Mouse (Mus musculus) liver, adult 10 weeks (tissue): ENCODE results near the gene Gm11595. TPM values are rescaled to one million over a fixed set of nuclear protein-coding genes. Genes with fewer than 3 reads are reported as not detected.

Experiments used
- polyA plus RNA-seq: library from polyadenylated mRNA; stranded (reverse); fragments of 350-450 nt; fragmentation: Illumina TruSeq; extraction: RNeasy Lipid Tissue Mini Kit (QIAGEN cat#74804); gene quantifications from one replicate; pipeline ENCODE4 v1.2.3, GENCODE M21; 2014; ENCODE audit warnings: low read depth, low replicate concordance

The Gm11595 gene
- not detected for polyA plus RNA-seq

DNA sequence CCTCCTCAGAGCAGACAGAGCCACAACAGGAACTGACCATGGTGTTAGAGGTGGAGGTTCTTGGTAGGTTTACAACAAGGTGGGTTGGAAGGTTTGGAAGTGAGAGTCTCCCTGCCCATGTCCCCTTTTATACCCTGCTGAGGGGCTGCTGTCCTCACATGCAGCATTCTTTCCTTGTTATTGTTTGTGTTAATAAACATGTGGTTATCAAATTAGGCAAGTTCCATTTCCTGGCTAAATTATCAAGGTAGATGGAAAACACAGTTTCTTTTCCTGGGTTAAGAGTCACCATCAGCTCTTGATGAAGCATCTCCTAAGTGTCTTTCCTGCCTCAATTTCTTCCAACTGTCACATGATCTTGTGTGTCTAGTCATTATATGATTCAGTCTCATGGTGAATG is at the start of gene Gm11595:
TSS of gene Gm11595 (minus strand) at position 101 of the 400 bp plus-strand sequence.

DNA sequence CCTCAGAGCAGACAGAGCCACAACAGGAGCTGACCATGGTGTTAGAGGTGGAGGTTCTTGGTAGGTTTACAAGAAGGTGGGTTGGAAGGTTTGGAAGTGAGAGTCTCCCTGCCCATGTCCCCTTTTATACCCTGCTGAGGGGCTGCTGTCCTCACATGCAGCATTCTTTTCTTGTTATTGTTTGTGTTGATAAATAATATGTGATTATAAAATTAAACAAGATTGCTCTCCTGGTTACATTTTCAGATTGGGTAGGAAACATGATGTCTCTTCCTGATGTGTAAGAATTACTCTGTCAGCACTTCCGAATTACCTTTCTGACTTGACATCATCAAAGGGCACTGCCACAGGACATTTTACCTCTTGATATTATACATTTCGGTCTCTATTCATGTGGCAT is 42.9 kb upstream of the Gm11595 start, which contains the start of gene Gm11564:
TSS of gene Gm11564 (minus strand) at position 101 of the 400 bp plus-strand sequence.

GRCm38 (mm10) chr11:99809792-99810191 is 37.1 kb upstream of the Gm11595 start, which contains the start of gene Krtap4-13:
Gene Krtap4-13 (minus strand): TSS chr11:99809892.

GRCm38 (mm10) chr11:99804346-99804745 is 31.6 kb upstream of the Gm11595 start, which contains the start of gene Gm11554:
Gene Gm11554 (minus strand): TSS chr11:99804446.

GRCm38 (mm10) chr11:99798832-99799231 is 26.1 kb upstream of the Gm11595 start, which contains the start of gene Gm11569:
Gene Gm11569 (minus strand): TSS chr11:99798932.

DNA sequence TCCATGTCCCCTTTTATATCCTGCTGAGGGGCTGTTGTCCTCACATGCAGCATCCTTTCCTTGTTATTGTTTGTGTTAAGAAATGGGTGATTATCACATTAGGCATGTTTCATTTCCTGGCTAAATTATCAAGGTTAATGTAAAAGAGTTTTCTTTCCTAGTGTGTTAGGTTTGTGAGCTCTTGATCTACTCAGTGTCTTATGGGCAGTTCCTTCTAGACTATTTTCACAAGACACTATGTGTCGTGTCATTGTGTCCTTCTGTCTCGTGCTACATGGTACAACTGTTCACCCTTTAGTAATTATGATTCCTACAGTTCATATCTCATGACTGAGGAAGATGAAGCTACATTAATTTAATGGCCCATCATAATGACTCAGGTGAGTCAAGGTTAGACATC is 20.7 kb upstream of the Gm11595 start, which contains the start of gene Gm11596:
TSS of gene Gm11596 (minus strand) at position 101 of the 400 bp plus-strand sequence.

GRCm38 (mm10) chr11:99784900-99785299 is 12.2 kb upstream of the Gm11595 start, which contains the start of gene Krtap4-9:
Gene Krtap4-9 (plus strand): TSS chr11:99785200.

DNA sequence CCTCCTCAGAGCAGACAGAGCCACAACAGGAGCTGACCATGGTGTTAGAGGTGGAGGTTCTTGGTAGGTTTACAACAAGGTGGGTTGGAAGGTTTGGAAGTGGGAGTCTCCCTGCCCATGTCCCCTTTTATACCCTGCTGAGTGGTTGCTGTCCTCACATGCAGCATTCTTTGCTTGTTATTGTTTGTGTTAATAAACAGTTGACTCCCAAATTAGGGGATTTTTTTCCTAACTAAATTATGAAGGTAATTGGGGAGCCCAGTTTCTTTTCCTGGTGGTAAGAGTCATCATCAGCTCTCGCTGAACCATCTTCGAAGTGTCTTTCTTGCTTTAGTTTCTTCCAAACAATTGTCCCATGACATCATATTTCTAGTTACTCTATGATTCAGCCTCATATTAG is 7.9 kb upstream of the Gm11595 start, which contains the start of gene Krtap4-8:
TSS of gene Krtap4-8 (minus strand) at position 101 of the 400 bp plus-strand sequence.

GRCm38 (mm10) chr11:99734190-99734589 is 38.5 kb downstream of the Gm11595 start, which contains the start of gene Gm14180:
Gene Gm14180 (minus strand): TSS chr11:99734290.

Other genes with a start within 250 kb of the Gm11595 start
- gene Krt40, start 229.8 kb downstream of the Gm11595 start, polyA plus RNA-seq: not detected
- gene Krtap3-3, start 222.0 kb downstream of the Gm11595 start, polyA plus RNA-seq: not detected
- gene Krtap3-2, start 216.1 kb downstream of the Gm11595 start, polyA plus RNA-seq: not detected
- gene Gm11939, start 213.4 kb downstream of the Gm11595 start, polyA plus RNA-seq: not detected
- gene Krtap3-1, start 206.3 kb downstream of the Gm11595 start, polyA plus RNA-seq: not detected
- not detected for gene Krtap1-5, start 191.9 kb downstream of the Gm11595 start, polyA plus RNA-seq
- gene Krtap1-4, start 189.3 kb downstream of the Gm11595 start, polyA plus RNA-seq: not detected
- gene Krtap1-3, start 181.6 kb downstream of the Gm11595 start, polyA plus RNA-seq: not detected
- gene Krtap9-3, start 174.8 kb downstream of the Gm11595 start, polyA plus RNA-seq: not detected
- gene Gm11938, start 169.6 kb downstream of the Gm11595 start, polyA plus RNA-seq: not detected
- not detected for gene Gm11937, start 162.7 kb downstream of the Gm11595 start, polyA plus RNA-seq
- not detected for gene Krtap2-4, start 158.1 kb downstream of the Gm11595 start, polyA plus RNA-seq
- gene Gm11562, start 152.5 kb downstream of the Gm11595 start, polyA plus RNA-seq: not detected
- not detected for gene Krtap4-1, start 144.7 kb downstream of the Gm11595 start, polyA plus RNA-seq
- gene Krtap4-2, start 137.8 kb downstream of the Gm11595 start, polyA plus RNA-seq: not detected
- gene Krtap4-7, start 128.8 kb downstream of the Gm11595 start, polyA plus RNA-seq: not detected
- not detected for gene Gm11555, start 122.7 kb downstream of the Gm11595 start, polyA plus RNA-seq
- gene Gm11563, start 114.0 kb downstream of the Gm11595 start, polyA plus RNA-seq: not detected
- not detected for gene Krtap4-6, start 107.0 kb downstream of the Gm11595 start, polyA plus RNA-seq
- not detected for gene Gm14190, start 82.2 kb downstream of the Gm11595 start, polyA plus RNA-seq
- gene Gm14180, start 38.6 kb downstream of the Gm11595 start, polyA plus RNA-seq: not detected
- gene Krtap4-8, start 7.8 kb upstream of the Gm11595 start, polyA plus RNA-seq: not detected
- gene Krtap4-9, start 12.3 kb upstream of the Gm11595 start, polyA plus RNA-seq: not detected
- gene Gm11596, start 20.6 kb upstream of the Gm11595 start, polyA plus RNA-seq: not detected
- not detected for gene Gm11569, start 26.0 kb upstream of the Gm11595 start, polyA plus RNA-seq
- gene Gm11554, start 31.5 kb upstream of the Gm11595 start, polyA plus RNA-seq: not detected
- not detected for gene Krtap4-13, start 37.0 kb upstream of the Gm11595 start, polyA plus RNA-seq
- gene Gm11564, start 42.8 kb upstream of the Gm11595 start, polyA plus RNA-seq: not detected
- not detected for gene 2300003K06Rik, start 65.2 kb upstream of the Gm11595 start, polyA plus RNA-seq
- not detected for gene Krtap4-16, start 78.7 kb upstream of the Gm11595 start, polyA plus RNA-seq
- not detected for gene Gm11568, start 85.0 kb upstream of the Gm11595 start, polyA plus RNA-seq
- not detected for gene Gm11559, start 91.6 kb upstream of the Gm11595 start, polyA plus RNA-seq
- gene Krtap9-1, start 100.5 kb upstream of the Gm11595 start, polyA plus RNA-seq: not detected
- not detected for gene Gm11567, start 106.3 kb upstream of the Gm11595 start, polyA plus RNA-seq
- not detected for gene Krtap31-1, start 135.0 kb upstream of the Gm11595 start, polyA plus RNA-seq
- not detected for gene Gm11565, start 141.8 kb upstream of the Gm11595 start, polyA plus RNA-seq
- gene Krtap31-2, start 163.4 kb upstream of the Gm11595 start, polyA plus RNA-seq: not detected
- not detected for gene Krtap9-5, start 175.6 kb upstream of the Gm11595 start, polyA plus RNA-seq
- not detected for gene Krtap29-1, start 206.1 kb upstream of the Gm11595 start, polyA plus RNA-seq
- not detected for gene Krtap16-1, start 213.7 kb upstream of the Gm11595 start, polyA plus RNA-seq
- gene Krtap17-1, start 221.1 kb upstream of the Gm11595 start, polyA plus RNA-seq: not detected
- gene Krt33a, start 243.3 kb upstream of the Gm11595 start, polyA plus RNA-seq: not detected